Mouse (Mus musculus) mouse embryonic stem cell (cell line): ENCODE data around the gene Mrpl42.

ENCODE experiments used
- in situ Hi-C, 2 experiments: fragments of 300-500 bp; cut with MboI; formaldehyde crosslinking; loops; 1 replicate in 1 of 2; 3 replicates in 1 of 2; pipeline ENCODE4 v1.14.3; 2019 to 2020; ENCODE audit warnings: low sequenced_read_pairs in 2 of 2, low pct_unique_long_range_greater_than_20kb in 1 of 2, mixed read lengths in 1 of 2; ENCODE audit not compliant: unreplicated experiment in 1 of 2

Gene Mrpl42

GRCm38 (mm10) chr10:95468894-95469293, 32.8 kb downstream of the Mrpl42 start:
- in situ Hi-C loops = no loop called here

GRCm38 (mm10) chr10:95465485-95465896, 36.2 kb downstream of the Mrpl42 start:
- in situ Hi-C loops = no loop called here

DNA sequence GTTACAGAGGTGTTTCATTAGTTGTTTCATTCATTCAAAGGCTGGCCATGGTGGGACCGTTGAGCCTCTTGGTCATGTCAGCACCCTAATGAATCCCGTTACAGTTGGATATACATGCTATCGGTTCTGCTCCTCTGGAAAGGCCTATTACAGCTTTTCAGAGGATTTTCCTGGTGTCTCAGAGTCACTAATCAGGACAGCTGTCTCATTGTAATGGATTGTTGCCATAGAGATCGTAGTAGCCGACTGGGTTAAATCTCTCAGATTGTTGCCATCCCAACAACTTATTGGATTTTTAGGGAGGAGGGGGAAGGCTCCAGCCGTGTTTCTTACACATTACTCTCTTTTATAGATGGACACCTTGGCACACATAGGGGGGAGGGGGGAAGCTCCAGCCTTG, 37.2 kb downstream of the Mrpl42 start:
- in situ Hi-C loops = no loop called here

- in situ Hi-C loops = no loop called here
These were observed 39.5 kb downstream of the Mrpl42 start for GRCm38 (mm10) chr10:95462231-95462630.

DNA sequence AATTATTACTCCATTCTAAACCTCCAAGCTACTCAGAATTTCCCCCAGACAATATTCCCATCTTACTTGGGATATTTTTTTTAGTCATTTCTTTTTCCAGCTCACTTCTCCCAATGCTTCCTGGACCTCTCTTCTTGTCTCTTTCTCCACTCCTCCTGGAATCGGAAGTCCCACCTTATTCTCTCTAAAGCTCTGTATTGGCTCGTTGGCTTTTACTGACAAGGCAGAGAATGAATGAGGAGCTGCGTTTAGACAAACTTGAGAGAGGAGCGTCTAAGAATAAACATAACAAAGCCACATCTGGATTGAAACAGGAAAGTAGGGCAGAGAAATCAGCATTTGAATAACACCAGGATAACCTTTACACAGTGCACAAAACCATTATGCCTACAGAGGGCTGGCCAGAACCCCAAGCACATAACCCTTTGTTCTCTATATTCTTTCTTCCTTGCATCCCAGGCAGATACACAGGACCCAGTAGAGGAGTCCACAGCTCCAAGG, 40.6 kb downstream of the Mrpl42 start:
- in situ Hi-C loops = no loop called here

DNA sequence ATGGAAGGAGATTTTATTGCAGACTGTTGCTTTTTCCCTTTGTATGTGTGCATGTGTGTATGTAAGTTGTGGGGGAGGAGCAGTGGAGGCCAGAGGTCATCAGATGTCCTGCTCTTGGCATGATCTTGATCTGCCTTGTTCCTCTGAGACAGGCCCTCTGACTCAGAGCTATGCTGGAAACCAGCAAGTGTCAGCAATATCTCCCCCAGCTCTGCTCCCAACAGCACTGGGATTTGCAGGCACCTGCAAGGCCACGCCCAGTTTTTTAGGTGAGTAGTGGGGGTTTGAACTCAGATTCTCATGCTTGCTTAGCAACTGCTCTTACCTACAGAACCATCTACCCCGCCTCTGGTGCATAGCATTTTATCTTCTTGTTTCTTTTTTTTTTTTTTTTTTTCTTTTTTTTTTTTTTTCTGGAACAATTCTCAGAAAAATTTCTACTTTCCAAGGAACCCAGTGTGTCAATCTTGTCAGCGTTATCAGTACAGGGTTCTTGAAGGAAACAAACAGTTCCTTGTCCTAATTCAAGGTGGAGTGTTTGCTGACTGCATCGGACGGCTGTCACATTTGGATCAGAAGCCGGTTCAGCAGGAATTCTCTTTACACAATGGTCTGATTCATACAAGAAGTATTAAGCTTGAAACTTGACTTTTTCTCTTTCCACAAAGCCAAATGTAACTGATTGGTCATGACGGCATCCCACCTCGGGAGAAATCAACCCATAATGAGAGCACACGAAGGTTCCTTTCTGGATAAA, 43.5 kb downstream of the Mrpl42 start:
- in situ Hi-C loops = no loop called here

DNA sequence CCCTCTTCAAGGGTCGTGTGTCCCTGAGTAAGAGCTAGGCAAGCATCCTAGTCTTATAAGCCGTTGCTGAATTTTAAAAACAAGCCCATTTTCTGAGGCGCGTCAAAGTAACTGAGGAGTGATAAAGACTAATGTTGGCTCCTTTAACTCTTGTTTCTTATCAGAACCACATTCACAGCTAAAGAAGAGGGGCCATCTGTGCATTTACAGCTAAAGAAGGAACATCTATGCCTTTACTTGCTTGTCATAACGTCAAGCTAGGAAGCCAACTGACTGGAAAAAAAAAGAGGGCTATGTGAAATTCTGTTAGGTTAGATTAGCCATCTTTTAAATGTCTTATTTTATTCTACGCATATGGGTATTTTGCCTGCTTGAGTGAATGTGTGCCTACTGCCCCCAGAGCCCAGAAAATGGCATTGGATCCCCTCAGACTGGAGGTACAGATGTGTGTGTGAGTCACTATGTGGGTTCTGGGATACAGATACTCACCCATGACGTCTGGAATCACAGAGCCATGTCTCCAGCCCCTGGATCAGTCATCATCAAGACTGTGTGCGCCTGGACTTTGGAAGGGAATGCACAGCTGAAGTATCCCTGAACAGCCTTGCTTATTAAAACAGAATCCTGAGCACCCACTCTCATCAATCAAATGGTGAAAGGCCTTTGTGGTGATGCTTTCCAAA, 44.2 kb downstream of the Mrpl42 start:
- in situ Hi-C loops = no loop called here

DNA sequence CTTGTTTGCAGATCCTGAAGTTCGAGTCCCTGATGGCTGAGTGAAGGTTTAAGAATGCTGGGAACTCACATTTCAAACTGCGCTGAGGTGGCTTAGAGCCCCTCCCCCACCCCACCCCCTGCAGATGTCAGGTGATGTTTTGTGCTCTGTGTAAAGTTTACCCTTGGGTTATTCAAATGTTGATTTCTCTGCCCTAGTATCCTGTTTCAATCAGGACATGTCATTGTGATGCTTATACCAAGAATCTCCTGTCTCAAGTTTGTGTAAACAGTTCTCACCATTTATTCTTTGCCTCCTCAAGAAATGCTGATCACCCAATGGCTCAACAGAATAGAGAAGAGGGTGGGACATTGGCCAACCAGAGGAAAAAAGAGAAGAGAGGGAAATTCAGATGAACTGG, 45.6 kb downstream of the Mrpl42 start:
- in situ Hi-C loops = no loop called here

DNA sequence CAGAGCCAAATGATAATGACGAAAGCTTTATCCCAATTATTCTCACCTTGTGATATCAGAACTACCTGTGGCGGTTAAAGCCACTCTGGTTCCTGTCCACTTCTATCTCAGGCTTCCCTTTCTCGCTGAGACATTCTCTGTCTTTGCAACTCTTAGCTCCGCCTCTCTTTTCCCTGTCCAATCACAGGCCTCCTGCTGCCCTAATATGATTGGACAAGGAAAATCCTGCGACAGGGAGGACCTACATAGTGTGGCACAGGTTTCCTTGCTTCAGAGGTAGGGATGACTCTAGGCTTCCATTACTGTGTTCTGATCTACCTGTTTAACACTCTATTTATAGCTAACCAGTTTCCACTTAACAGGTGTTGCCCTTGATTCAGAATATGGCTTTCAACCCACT, 48.5 kb downstream of the Mrpl42 start:
- in situ Hi-C loops = no loop called here

- in situ Hi-C loops = no loop called here
These were observed 52.7 kb downstream of the Mrpl42 start for GRCm38 (mm10) chr10:95449033-95449432.

GRCm38 (mm10) chr10:95447954-95448353, 53.8 kb downstream of the Mrpl42 start:
- in situ Hi-C loops = no loop called here

DNA sequence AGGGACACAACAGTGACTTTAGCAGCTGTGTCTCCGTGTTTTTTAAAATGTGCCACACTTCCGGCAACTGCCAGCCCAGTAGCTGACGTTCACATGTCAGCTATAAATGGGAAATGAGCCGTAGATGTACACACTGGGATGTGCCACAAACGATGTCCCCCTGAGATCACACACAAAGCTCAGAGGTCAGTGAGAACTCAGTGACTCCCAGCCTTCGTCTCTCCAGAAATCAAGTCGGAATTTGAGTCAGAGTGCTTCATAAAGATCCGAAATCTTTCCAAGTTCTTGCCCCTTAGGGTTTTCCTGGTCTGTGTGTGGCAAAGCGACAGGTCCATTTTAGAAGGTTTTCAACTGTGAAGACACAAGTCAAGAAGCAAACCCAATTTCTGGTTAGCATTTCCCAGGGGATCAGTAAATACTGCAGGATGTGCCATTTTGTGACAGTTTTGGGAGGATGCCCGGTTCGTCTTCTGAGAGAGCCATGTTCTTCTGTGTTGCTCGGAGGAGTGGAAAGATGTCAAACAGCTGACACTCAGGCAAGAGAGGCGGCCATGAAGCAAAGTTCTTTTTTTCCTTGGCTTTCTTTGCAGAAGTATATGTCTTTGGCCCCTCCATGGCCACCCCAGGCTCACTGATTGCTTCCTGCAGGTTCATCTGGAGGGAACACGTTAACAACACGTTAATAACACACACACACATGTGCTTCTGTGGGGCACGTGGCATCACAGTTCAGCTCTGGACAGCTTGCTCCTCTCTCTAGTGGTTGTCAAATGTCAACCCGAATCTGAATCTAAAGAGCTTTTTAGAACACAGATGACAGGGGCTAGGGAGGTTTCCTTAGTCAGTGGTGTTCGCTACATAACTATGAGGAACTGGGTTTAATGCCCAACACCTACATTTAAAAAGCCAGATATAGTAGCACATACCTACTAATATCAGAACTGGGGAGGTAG, 56.4 kb downstream of the Mrpl42 start:
- in situ Hi-C loops = no loop called here

- in situ Hi-C loops = no loop called here
These were observed 59.4 kb downstream of the Mrpl42 start for GRCm38 (mm10) chr10:95442334-95442733.

DNA sequence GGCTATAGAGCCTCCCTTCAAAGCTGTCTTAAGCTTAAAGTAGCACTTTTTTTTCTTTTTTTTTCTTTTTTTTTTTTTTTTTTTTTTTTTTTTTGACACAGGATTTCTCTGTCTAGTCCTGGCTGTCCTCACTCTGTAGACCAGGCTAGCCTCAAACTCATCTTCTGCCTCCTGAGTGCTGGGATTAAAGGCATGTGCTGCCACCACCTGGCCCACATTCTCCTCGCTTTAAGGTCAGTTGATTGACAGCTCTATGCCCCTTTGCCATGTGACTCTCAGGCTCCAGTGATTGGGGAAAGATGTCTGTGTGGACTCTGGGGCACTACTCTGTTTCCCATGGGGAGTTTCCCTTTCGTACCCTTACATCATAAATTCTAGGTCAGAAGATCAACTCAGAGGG, 61.2 kb downstream of the Mrpl42 start:
- in situ Hi-C loops = no loop called here

- in situ Hi-C loops = no loop called here
These were observed 61.9 kb downstream of the Mrpl42 start for GRCm38 (mm10) chr10:95439718-95440339.

DNA sequence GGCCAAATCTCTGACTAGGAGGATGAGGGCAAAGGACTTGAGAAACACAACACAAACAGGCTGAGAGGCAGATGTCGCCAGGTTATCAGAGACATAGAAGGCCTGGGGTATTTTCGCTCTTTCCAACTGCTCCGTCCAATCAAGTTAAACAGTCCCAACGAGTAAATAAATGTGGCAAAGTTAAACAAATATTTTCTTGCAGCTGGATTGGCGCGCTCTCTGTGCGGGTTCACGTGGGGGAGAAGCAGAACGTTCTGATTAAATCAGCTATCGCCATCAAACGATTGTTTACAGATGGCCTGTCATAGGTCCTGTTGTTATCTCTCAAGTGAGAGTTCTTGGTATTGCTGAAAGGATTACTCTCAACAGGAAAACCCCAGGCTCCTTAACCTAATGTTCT, 62.8 kb downstream of the Mrpl42 start:
- in situ Hi-C loops = no loop called here
